Mouse (Mus musculus): ENCODE results near the gene Fam47e. TPM values are rescaled to one million over a fixed set of nuclear protein-coding genes. Genes with fewer than 3 reads are reported as not detected.
"Not testable (repeated sequence)": the region's sequence is repeated elsewhere in the genome, so short reads cannot be mapped to it uniquely, and the experiment has no call there.

Fam47e gene
- not detected in 3 replicates for total RNA-seq (2017)

- no peak for ATAC-seq (replicated peaks; ENCODE audit: insufficient number of reproducible peaks, low FRiP score, low TSS enrichment, poor library complexity, severe bottlenecking)
Measured at GRCm38 (mm10) chr5:92554891-92555511, at the start of gene Fam47e. TSS of gene Fam47e (plus strand) at chr5:92555069.

- peak; percentile 59 for ATAC-seq (replicated peaks; ENCODE audit: insufficient number of reproducible peaks, low FRiP score, low TSS enrichment, poor library complexity, severe bottlenecking)
Measured at GRCm38 (mm10) chr5:92505402-92505865, 49.4 kb upstream of the Fam47e start.

- ATAC-seq (replicated peaks; ENCODE audit: insufficient number of reproducible peaks, low FRiP score, low TSS enrichment, poor library complexity, severe bottlenecking): no peak
Measured at GRCm38 (mm10) chr5:92506301-92506729, 48.6 kb upstream of the Fam47e start.

GRCm38 (mm10) chr5:92506733-92507132 lies 48.1 kb upstream of the Fam47e start, which contains the start of gene Scarb2:
TSS of gene Scarb2 (minus strand) at chr5:92506833.
- ATAC-seq (replicated peaks; ENCODE audit: insufficient number of reproducible peaks, low FRiP score, low TSS enrichment, poor library complexity, severe bottlenecking): no peak

- ATAC-seq (replicated peaks; ENCODE audit: insufficient number of reproducible peaks, low FRiP score, low TSS enrichment, poor library complexity, severe bottlenecking): peak; percentile 49
Measured at GRCm38 (mm10) chr5:92508853-92509252, 46.0 kb upstream of the Fam47e start.

- peak; percentile 71 for ATAC-seq (replicated peaks; ENCODE audit: insufficient number of reproducible peaks, low FRiP score, low TSS enrichment, poor library complexity, severe bottlenecking)
Measured at GRCm38 (mm10) chr5:92511256-92511655, 43.6 kb upstream of the Fam47e start.

GRCm38 (mm10) chr5:92512066-92512465 lies 42.8 kb upstream of the Fam47e start:
- no peak for ATAC-seq (replicated peaks; ENCODE audit: insufficient number of reproducible peaks, low FRiP score, low TSS enrichment, poor library complexity, severe bottlenecking)

GRCm38 (mm10) chr5:92521131-92521530 lies 33.7 kb upstream of the Fam47e start:
- not testable (repeated sequence) for ATAC-seq (replicated peaks; ENCODE audit: insufficient number of reproducible peaks, low FRiP score, low TSS enrichment, poor library complexity, severe bottlenecking)

- peak; percentile 22; the same call in 1 of the 2 replicates for ATAC-seq (replicated peaks; ENCODE audit: insufficient number of reproducible peaks, low FRiP score, low TSS enrichment, poor library complexity, severe bottlenecking)
Measured at GRCm38 (mm10) chr5:92524821-92525258, 30.0 kb upstream of the Fam47e start.

- no peak for ATAC-seq (replicated peaks; ENCODE audit: insufficient number of reproducible peaks, low FRiP score, low TSS enrichment, poor library complexity, severe bottlenecking)
Measured at GRCm38 (mm10) chr5:92539698-92540097, 15.2 kb upstream of the Fam47e start.

GRCm38 (mm10) chr5:92552611-92553010 lies 2.3 kb upstream of the Fam47e start:
- ATAC-seq (replicated peaks; ENCODE audit: insufficient number of reproducible peaks, low FRiP score, low TSS enrichment, poor library complexity, severe bottlenecking): no peak

GRCm38 (mm10) chr5:92553939-92554338 lies 930 bp upstream of the Fam47e start:
- ATAC-seq (replicated peaks; ENCODE audit: insufficient number of reproducible peaks, low FRiP score, low TSS enrichment, poor library complexity, severe bottlenecking): no peak

GRCm38 (mm10) chr5:92554443-92554842 lies 426 bp upstream of the Fam47e start:
- ATAC-seq (replicated peaks; ENCODE audit: insufficient number of reproducible peaks, low FRiP score, low TSS enrichment, poor library complexity, severe bottlenecking): no peak

- ATAC-seq (replicated peaks; ENCODE audit: insufficient number of reproducible peaks, low FRiP score, low TSS enrichment, poor library complexity, severe bottlenecking): no peak
Measured at GRCm38 (mm10) chr5:92555905-92556304, 1.0 kb downstream of the Fam47e start.

- no peak for ATAC-seq (replicated peaks; ENCODE audit: insufficient number of reproducible peaks, low FRiP score, low TSS enrichment, poor library complexity, severe bottlenecking)
Measured at GRCm38 (mm10) chr5:92557508-92557907, 2.6 kb downstream of the Fam47e start.

GRCm38 (mm10) chr5:92560201-92560600 lies 5.3 kb downstream of the Fam47e start:
- ATAC-seq (replicated peaks; ENCODE audit: insufficient number of reproducible peaks, low FRiP score, low TSS enrichment, poor library complexity, severe bottlenecking): no peak

- no peak for ATAC-seq (replicated peaks; ENCODE audit: insufficient number of reproducible peaks, low FRiP score, low TSS enrichment, poor library complexity, severe bottlenecking)
Measured at GRCm38 (mm10) chr5:92562002-92562401, 7.1 kb downstream of the Fam47e start.

- ATAC-seq (replicated peaks; ENCODE audit: insufficient number of reproducible peaks, low FRiP score, low TSS enrichment, poor library complexity, severe bottlenecking): no peak
Measured at GRCm38 (mm10) chr5:92571232-92571631, 16.4 kb downstream of the Fam47e start.

GRCm38 (mm10) chr5:92579559-92579958 lies 24.7 kb downstream of the Fam47e start:
- no peak for ATAC-seq (replicated peaks; ENCODE audit: insufficient number of reproducible peaks, low FRiP score, low TSS enrichment, poor library complexity, severe bottlenecking)

- no peak for ATAC-seq (replicated peaks; ENCODE audit: insufficient number of reproducible peaks, low FRiP score, low TSS enrichment, poor library complexity, severe bottlenecking)
Measured at GRCm38 (mm10) chr5:92585932-92586331, 31.1 kb downstream of the Fam47e start.

All from monocyte, adult 5-6 weeks (primary cell).